Mouse (Mus musculus) forebrain, postnatal 0 days (tissue): ENCODE measurements around the gene Gm15517. TPM values are rescaled to one million over a fixed set of nuclear protein-coding genes. Genes with fewer than 3 reads are reported as not detected.

Experiments used
- ATAC-seq: fragments of 200-750 bp; cut with Nextera tagmentation; 2 replicates; pipeline ENCODE4 v1.8.0; 2017; ENCODE audit warnings: mild to moderate bottlenecking, moderate library complexity
- DNase-seq: peaks from one replicate; pipeline ENCODE4 v3.0.0-alpha.2; 2015
- H3K27ac ChIP-seq: fragments of 300-500 bp; sonication (generic); 2 replicates; pipeline ENCODE4 v1.5.1; 2014; ENCODE audit warnings: low read depth, mild to moderate bottlenecking, antibody characterized with exemption, low read length, moderate library complexity, mixed read lengths
- H3K27me3 ChIP-seq: fragments of 300-500 bp; sonication (generic); 2 replicates; pipeline ENCODE4 v1.6.1; 2014; ENCODE audit warnings: mild to moderate bottlenecking, low read length, mixed read lengths; ENCODE audit not compliant: insufficient read depth
- H3K36me3 ChIP-seq: fragments of 300-500 bp; sonication (generic); 2 replicates; pipeline ENCODE4 v1.6.1; 2014; ENCODE audit warnings: mild to moderate bottlenecking, moderate library complexity; ENCODE audit not compliant: insufficient read depth
- H3K4me1 ChIP-seq: fragments of 300-500 bp; sonication (generic); 2 replicates; pipeline ENCODE4 v1.6.1; 2014; ENCODE audit warnings: antibody characterized with exemption; ENCODE audit not compliant: insufficient read depth
- H3K4me2 ChIP-seq: fragments of 300-500 bp; sonication (generic); 2 replicates; pipeline ENCODE4 v1.6.1; 2014; ENCODE audit warnings: low read depth, mild to moderate bottlenecking, moderate library complexity
- H3K4me3 ChIP-seq: fragments of 300-500 bp; sonication (generic); 2 replicates; pipeline ENCODE4 v1.5.1; 2014; ENCODE audit warnings: low read depth, low read length, mixed read lengths
- H3K9ac ChIP-seq: fragments of 300-500 bp; sonication (generic); 2 replicates; pipeline ENCODE4 v1.6.1; 2014; ENCODE audit warnings: mild to moderate bottlenecking
- H3K9me3 ChIP-seq: fragments of 300-500 bp; sonication (generic); 2 replicates; pipeline ENCODE4 v1.6.1; 2016; ENCODE audit warnings: low read length
- CTCF ChIP-seq: sonication (generic); IDR thresholded peaks from 2 replicates; pipeline ENCODE4 v1.5.1; 2016; ENCODE audit warnings: antibody characterized with exemption, control low read depth, low read depth
- WGBS: fragments of 180-500 bp; shearing (Covaris S2); extraction: QIAGEN DNeasy Blood & Tissue Kit; methylation state at CpG from one replicate; pipeline ENCODE4 v1.1.7; 2014; 5-methylcytosine and 5-hydroxymethylcytosine counted together
- polyA plus RNA-seq: library from polyadenylated mRNA; unstranded; fragments of >200 nt; fragmentation: Nextera tagmentation; extraction: Ambion mirVana; gene quantifications from 2 replicates; pipeline ENCODE4 v1.2.1, GENCODE M21; 2015
- total RNA-seq: library from RNA; depleted of rRNA; stranded (reverse); fragments of >200 nt; gene quantifications from 2 replicates; pipeline ENCODE4 v1.2.3, GENCODE M21; 2014

The Gm15517 gene
- total and polyA plus RNA-seq, 2 experiments from 2014 or later: not detected

DNA sequence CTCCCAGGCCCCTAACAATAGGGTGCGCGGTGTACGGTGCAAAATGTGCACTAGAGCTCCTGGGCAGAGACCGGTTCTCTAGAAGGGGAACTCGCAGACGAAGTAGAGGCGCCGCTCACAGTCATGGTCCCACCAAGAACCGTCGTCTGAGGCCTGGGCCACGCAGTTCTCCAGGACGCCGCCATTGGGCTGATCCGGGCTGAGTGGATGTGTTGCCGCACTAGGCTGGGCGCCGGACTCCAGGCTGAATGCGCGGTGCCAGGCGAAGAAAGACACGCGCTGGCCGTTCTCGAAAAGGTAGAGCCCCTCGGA lies 43.2 kb downstream of the Gm15517 start:
- ATAC-seq (peak; percentile 32), DNase-seq (no peak)
- H3K27me3 ChIP-seq: no peaks in the 10 kb centered on the region
- H3K4me3 ChIP-seq: peak overlapping the region; percentile 67
- no peak for TF ChIP-seq CTCF
- peaks cover 3% of the 10 kb centered on the region; the same call in 1 of the 2 replicates for H3K4me1 ChIP-seq
- no peaks in the 10 kb centered on the region for H3K9me3 ChIP-seq
- H3K9ac ChIP-seq: peak overlapping the region; percentile 91
- H3K27ac ChIP-seq: peak overlapping the region; percentile 95
- under 1% methylated on average over 25 of the region's 25 CpGs for WGBS
- H3K36me3 ChIP-seq: no peaks in the 10 kb centered on the region
- H3K4me2 ChIP-seq: peak overlapping the region; percentile 77

DNA sequence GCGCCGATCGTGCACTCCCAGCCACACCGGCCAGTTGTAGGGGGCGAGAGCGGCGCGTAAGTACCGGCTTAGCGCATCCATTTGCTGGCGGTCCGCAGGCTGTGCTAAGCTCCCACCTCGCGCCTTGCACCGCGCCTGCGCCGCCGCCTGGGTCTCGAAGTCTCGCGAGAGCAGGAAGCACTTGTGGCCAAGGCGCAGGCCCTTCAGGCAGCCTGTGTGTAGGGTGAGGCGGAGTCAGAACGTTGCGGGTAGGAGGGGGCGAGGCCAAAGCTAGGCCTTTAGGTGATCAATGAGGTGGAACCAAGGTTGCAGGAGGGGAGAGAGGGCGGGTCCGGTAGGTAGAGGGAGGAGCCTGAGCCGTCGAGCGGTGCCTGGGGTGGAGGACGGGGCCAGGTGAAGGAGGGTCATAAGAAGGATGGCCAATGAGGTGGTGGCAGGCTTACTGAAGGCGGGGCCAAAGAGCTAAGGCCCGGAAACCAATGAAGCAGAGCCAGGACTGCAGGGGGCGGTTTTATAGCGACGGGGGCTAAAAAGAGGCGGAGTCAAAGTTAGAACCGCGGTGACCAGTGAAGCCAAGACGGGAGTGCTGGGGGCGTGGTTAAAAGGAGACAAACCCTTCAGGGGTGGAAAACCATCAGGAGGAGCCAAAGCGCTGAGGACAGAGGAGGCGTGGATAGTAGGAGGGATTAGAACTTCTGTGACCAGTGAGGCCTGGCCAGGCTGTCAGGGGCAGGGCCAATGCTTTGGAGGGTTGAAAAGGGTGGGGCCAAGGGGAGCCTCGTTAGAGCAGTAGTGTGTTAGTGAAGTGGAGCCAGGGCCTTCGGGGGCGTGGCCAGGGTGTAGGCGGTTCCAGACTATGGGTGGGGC lies 43.8 kb downstream of the Gm15517 start:
- peak; percentile 48; the same call in 1 of the 2 replicates for TF ChIP-seq CTCF
- Histone ChIP-seq H3K36me3 (no peaks in the 10 kb centered on the region), H3K4me3 (peak overlapping the region; percentile 67), H3K4me2 (peak overlapping the region; percentile 77), H3K27me3 (no peaks in the 10 kb centered on the region), H3K9me3 (no peaks in the 10 kb centered on the region), H3K9ac (peak overlapping the region; percentile 91), H3K4me1 (peaks cover 3% of the 10 kb centered on the region; the same call in 1 of the 2 replicates), H3K27ac (peak overlapping the region; percentile 95)
- ATAC-seq: peak; percentile 95
- 2% methylated on average over 49 of the region's 49 CpGs for WGBS
- peak; percentile 99 for DNase-seq

DNA sequence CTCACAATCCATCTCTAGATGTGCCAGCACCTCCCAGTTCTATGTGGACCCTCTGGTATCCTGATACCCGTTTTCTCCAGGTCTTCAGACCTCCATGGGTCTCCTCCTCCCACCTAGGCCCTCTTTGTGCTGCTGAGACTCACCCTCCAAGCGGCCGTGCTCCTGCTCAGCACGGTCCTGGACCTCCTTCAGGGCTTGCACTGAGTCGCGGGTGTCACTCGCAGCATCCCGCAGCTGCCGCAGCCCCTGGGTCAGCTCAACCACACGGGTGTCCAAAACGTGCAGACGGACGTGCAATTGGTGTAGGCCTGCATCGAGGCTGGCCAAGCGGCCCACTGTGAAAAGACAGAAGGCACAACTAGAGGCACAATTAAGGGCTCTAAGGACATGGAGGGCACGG lies 44.4 kb downstream of the Gm15517 start:
- DNase-seq (no peak), ATAC-seq (no peak)
- H3K9ac ChIP-seq: no peak overlapping the region; the same call in 1 of the 2 replicates
- H3K27ac ChIP-seq: peak overlapping the region; percentile 95
- H3K4me3 ChIP-seq: peak overlapping the region; percentile 14; the same call in 1 of the 2 replicates
- WGBS: 7% methylated on average over 16 of the region's 16 CpGs
- no peaks in the 10 kb centered on the region for H3K9me3 ChIP-seq
- H3K4me2 ChIP-seq: peak overlapping the region; percentile 77
- no peaks in the 10 kb centered on the region for H3K36me3 ChIP-seq
- H3K27me3 ChIP-seq: no peaks in the 10 kb centered on the region
- TF ChIP-seq CTCF: no peak
- peaks cover 3% of the 10 kb centered on the region; the same call in 1 of the 2 replicates for H3K4me1 ChIP-seq

DNA sequence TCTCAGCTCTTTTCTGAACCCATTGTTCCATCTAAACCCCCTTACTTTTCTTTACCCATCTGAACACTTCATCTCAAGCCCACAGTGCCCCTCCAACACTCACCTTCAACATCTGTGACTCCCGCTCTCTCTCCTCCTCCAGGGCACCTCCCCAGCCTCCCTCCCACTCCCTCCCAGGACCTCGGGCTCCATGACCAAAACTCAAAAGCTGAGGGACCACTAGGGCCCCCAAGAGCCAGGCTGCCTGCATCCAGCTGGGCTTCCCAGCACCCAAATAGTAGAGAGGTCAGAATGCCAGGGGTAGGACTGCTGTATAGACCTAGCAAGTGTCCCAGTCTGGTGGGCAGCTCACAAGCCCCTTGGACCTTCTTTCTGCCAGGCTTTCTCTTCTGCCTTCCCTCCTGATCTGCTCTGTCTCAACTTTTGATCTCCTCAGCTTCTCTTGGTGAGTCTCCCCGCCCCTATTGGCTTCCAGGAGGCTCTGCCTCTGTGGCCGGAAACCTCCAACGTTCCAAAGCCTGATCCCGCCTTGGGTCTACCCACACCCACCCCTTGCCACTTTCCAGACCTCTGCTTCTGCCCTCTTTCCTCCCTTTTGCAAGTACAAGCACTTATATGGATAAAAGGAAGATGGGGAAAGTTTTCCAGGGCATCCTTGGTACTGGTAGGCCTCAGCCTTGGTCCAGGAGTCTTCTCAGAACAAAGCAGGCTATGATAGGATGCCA lies 45.4 kb downstream of the Gm15517 start, which contains the start of gene Clec11a:
Clec11a (minus strand) TSS at position 387 of the 725 bp plus-strand sequence.
- no peak within 1 kb of the TSS for H3K9ac ChIP-seq
- WGBS: 65% methylated on average over 6 of the region's 6 CpGs
- no peaks in the 10 kb centered on the region for H3K9me3 ChIP-seq
- peaks cover 3% of the 10 kb centered on the region; the same call in 1 of the 2 replicates for H3K4me1 ChIP-seq
- H3K27ac ChIP-seq: peak within 1 kb of the TSS; percentile 95
- TF ChIP-seq CTCF: no peak
- DNase-seq: no peak
- ATAC-seq: no peak
- H3K36me3 ChIP-seq: no peaks in the 10 kb centered on the region
- peak within 1 kb of the TSS; percentile 77 for H3K4me2 ChIP-seq
- peak within 1 kb of the TSS; percentile 14; the same call in 1 of the 2 replicates for H3K4me3 ChIP-seq
- H3K27me3 ChIP-seq: no peaks in the 10 kb centered on the region

DNA sequence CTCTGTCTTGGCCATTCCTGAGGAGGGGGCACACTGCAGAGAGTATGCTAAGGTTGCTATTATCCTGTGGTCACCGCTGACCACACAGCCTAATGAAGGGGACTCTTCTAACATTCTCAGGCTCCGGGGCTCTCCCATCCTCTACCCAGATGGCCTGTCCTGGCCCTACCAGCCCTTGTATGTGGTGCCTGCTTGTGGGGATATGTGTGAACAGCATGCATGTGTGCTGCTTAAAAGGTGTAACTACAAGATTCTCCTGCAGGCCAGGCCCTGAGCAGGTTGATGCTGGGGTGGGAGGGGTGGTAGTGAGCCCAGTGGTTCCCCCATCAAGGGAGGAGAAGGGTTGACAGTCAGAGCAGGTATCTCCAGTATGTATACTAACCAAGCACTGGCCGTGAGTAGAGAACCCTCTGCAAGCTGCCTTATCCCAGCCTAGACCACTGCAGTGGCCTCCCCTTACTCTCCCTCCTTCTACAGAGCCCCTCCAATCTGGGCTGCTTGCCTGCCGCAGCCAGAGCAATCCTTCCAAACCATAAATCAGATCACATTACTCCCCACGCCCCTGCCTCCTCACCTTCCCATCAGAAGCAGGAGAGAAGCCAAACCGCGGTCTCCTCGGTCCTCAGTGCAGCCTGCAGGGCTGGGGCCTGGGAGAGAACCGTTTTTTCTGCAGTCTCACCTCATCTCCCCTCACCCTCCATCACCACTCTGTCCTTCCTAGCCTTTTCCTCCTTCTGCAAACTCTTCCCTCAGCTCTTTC lies 46.2 kb downstream of the Gm15517 start:
- WGBS: 52% methylated on average over 9 of the region's 9 CpGs
- peak; percentile 47 for TF ChIP-seq CTCF
- no peak overlapping the region for H3K4me2 ChIP-seq
- H3K36me3 ChIP-seq: no peaks in the 10 kb centered on the region; the same call in 1 of the 2 replicates
- no peaks in the 10 kb centered on the region for H3K27me3 ChIP-seq
- no peak overlapping the region for H3K9ac ChIP-seq
- H3K9me3 ChIP-seq: no peaks in the 10 kb centered on the region
- no peak overlapping the region for H3K27ac ChIP-seq
- ATAC-seq (no peak), DNase-seq (no peak)
- peaks cover 3% of the 10 kb centered on the region; the same call in 1 of the 2 replicates for H3K4me1 ChIP-seq
- H3K4me3 ChIP-seq: no peak overlapping the region

DNA sequence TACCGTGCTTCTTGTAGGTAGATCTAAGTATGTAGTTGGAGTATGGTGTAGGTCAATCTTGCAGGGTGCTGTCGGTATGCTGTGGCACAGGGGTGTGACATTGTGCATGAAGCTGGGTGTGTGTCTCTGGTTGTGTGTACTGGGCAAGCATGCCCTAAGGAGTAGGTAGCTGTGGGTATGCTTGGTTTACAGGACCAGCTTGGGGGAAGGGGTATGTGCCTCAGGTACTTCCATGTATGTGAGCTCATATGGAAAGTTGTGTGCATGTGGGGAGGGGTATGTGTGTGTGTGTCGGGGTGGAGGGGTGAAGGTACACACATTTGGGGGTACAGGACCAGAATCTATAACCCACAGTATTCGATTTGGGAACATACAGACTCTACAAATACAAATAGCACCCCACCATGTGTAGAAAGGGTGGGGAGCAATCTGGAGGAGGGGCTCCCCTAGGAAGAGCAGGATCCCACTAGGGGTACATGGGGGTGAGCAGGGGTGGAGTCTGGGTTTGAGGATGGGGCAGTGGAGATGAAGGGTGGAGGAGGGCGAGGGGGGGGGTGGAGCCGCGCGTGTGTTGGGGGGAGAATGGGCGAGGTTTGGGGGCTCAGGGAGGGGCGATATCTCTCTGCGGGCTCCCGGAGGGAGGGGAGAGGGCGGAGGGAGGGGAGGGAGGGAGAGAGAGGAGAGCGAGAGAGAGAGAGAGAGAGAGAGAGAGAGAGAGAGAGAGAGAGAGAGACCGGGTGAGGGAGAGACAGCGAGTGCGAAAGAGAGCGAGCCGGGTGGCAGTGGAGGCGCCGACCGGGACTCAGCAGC lies 48.4 kb downstream of the Gm15517 start, which contains the start of gene Shank1:
Shank1 (plus strand) TSS at position 779 of the 810 bp plus-strand sequence.
- no peaks in the 10 kb centered on the region for H3K9me3 ChIP-seq
- H3K4me1 ChIP-seq: no peaks in the 10 kb centered on the region
- H3K4me3 ChIP-seq: peak within 1 kb of the TSS; percentile 74
- H3K27me3 ChIP-seq: no peaks in the 10 kb centered on the region
- no peak for ATAC-seq
- 23% methylated on average over 14 of the region's 22 CpGs for WGBS
- DNase-seq: peak; percentile 63
- peaks cover 22% of the 10 kb centered on the region for H3K36me3 ChIP-seq
- H3K4me2 ChIP-seq: peak within 1 kb of the TSS; percentile 94
- peak within 1 kb of the TSS; percentile 78 for H3K27ac ChIP-seq
- TF ChIP-seq CTCF: no peak
- peak within 1 kb of the TSS; percentile 77 for H3K9ac ChIP-seq
